9 mouse cellular contexts compared by ENCODE assay signal in genomic region chr2:113535685-113536084, GRCm38 (mm10).
DNase-seq lines count a peak whose midpoint lies in the region; ATAC-seq and TF ChIP-seq lines count a peak whose summit lies in the region.
"Had no signal": no experiment of that assay in that cellular context is flagged by ENCODE, and none has a peak within 500 bp of the region (broad histone marks: within the 10 kb centered on the region; RNA-seq: fewer than 3 reads in every experiment).

No protein-coding gene starts in this region.

- no peaks in the 10 kb centered on the region for H3K36me3 ChIP-seq in liver, embryonic 14.5 days (replicated peaks; ENCODE audit: control insufficient read depth, insufficient read depth, low read depth)
- H3K36me3 ChIP-seq in forebrain, embryonic 12.5 days (replicated peaks), result no peaks in the 10 kb centered on the region
- H3K36me3 ChIP-seq in stomach, embryonic 14.5 days (ENCODE audit: control insufficient read depth, insufficient read depth, low read length), result no peaks in the 10 kb centered on the region
- H3K36me3 ChIP-seq: liver, embryonic 15.5 days had no signal

- intact Hi-C loops in left cerebral cortex, postnatal 14 days (cut with DNase I), result loop anchor here (5.0 kb wide), 3 partner anchors 112 to 287 kb away; no protein-coding TSS in a partner anchor

- H3K27ac ChIP-seq in liver, embryonic 14.5 days, result no peak overlapping the region
- no peak overlapping the region for H3K27ac ChIP-seq in forebrain, embryonic 12.5 days
- H3K27ac ChIP-seq in stomach, embryonic 14.5 days (ENCODE audit: low read length), result no peak overlapping the region
- H3K27ac ChIP-seq: liver, embryonic 15.5 days had no signal

- no peak overlapping the region for H3K4me3 ChIP-seq in liver, embryonic 14.5 days (ENCODE audit: insufficient read depth in 1 of 2, low read depth in 2 of 2, low read length in 2 of 2)
- no peak overlapping the region for H3K4me3 ChIP-seq in forebrain, embryonic 12.5 days (replicated peaks)
- H3K4me3 ChIP-seq in stomach, embryonic 14.5 days (ENCODE audit: low read depth, low read length), result no peak overlapping the region
- H3K4me3 ChIP-seq: erythroblast, embryonic 14.5 days; liver, embryonic 15.5 days had no signal

- H3K9me3 ChIP-seq in liver, embryonic 14.5 days (ENCODE audit: control insufficient read depth, low read length), result no peaks in the 10 kb centered on the region
- H3K9me3 ChIP-seq in forebrain, embryonic 12.5 days, result no peaks in the 10 kb centered on the region
- H3K9me3 ChIP-seq in stomach, embryonic 14.5 days (ENCODE audit: control insufficient read depth, low read depth, low read length), result no peaks in the 10 kb centered on the region
- H3K9me3 ChIP-seq: liver, embryonic 15.5 days had no signal

- no peak for DNase-seq in liver, embryonic 14.5 days (ENCODE audit: low read depth in 3 of 3, low spot score in 3 of 3)
- DNase-seq in liver, result no peak
- DNase-seq in left cerebral cortex, postnatal 14 days (ENCODE audit: low spot score in 2 of 2), result peak; percentile 38 to 50
- DNase-seq in thymus, postnatal 0 days (ENCODE audit: low spot score), result no peak

- H3K4me2 ChIP-seq in liver, embryonic 14.5 days (ENCODE audit: low read depth), result no peak overlapping the region
- H3K4me2 ChIP-seq in forebrain, embryonic 12.5 days, result no peak overlapping the region
- no peak overlapping the region for H3K4me2 ChIP-seq in stomach, embryonic 14.5 days (replicated peaks; ENCODE audit: low read depth, low read length)
- H3K4me2 ChIP-seq: liver, embryonic 15.5 days had no signal

- TF ChIP-seq EP300 in liver, embryonic 14.5 days (IDR thresholded peaks at IDR 0.05; ENCODE audit: low read depth), result no peak

- no peaks in the 10 kb centered on the region for H3K27me3 ChIP-seq in liver, embryonic 14.5 days (ENCODE audit: control insufficient read depth, insufficient read depth, low read length)
- H3K27me3 ChIP-seq in forebrain, embryonic 12.5 days, result no peaks in the 10 kb centered on the region
- H3K27me3 ChIP-seq in stomach, embryonic 14.5 days (ENCODE audit: control insufficient read depth, insufficient read depth, low read length), result no peaks in the 10 kb centered on the region
- H3K27me3 ChIP-seq: liver, embryonic 15.5 days had no signal

- no peak overlapping the region for H3K9ac ChIP-seq in liver, embryonic 14.5 days (replicated peaks)
- H3K9ac ChIP-seq in forebrain, embryonic 12.5 days, result no peak overlapping the region
- H3K9ac ChIP-seq in stomach, embryonic 14.5 days (replicated peaks; ENCODE audit: low read depth, low read length), result no peak overlapping the region
- H3K9ac ChIP-seq: liver, embryonic 15.5 days had no signal

- 48% methylated on average over 5 of the region's 5 CpGs for WGBS in liver, embryonic 14.5 days (ENCODE audit: insufficient replicate concordance)
- WGBS in forebrain, embryonic 12.5 days, result 42% methylated on average over 5 of the region's 5 CpGs
- WGBS in stomach, embryonic 14.5 days, result 26% methylated on average over 5 of the region's 5 CpGs

- no peak for ATAC-seq in liver, embryonic 14.5 days (ENCODE audit: insufficient read depth)
- peak; percentile 85; the same call in 1 of the 2 replicates for ATAC-seq in cerebellum, adult (ENCODE audit: insufficient number of reproducible peaks, low FRiP score, low TSS enrichment)
- peak; percentile 34; the same call in 1 of the 2 replicates for ATAC-seq in forebrain, embryonic 12.5 days (ENCODE audit: low FRiP score)
- ATAC-seq in stomach, embryonic 14.5 days (ENCODE audit: insufficient number of reproducible peaks, insufficient read depth, low FRiP score, low read depth), result peak; percentile 49; the same call in 1 of the 2 replicates

- no peaks in the 10 kb centered on the region for H3K4me1 ChIP-seq in liver, embryonic 14.5 days (replicated peaks; ENCODE audit: control insufficient read depth in 2 of 2, insufficient read depth in 2 of 2, low read length in 1 of 2)
- peaks cover 21% of the 10 kb centered on the region for H3K4me1 ChIP-seq in forebrain, embryonic 12.5 days
- 0 out of 2 replicates have a peak, but pooled peaks cover 5% of the 10 kb centered on the region for H3K4me1 ChIP-seq in stomach, embryonic 14.5 days (ENCODE audit: control insufficient read depth, insufficient read depth, low read length)
- H3K4me1 ChIP-seq: liver, embryonic 15.5 days had no signal

- TF ChIP-seq CTCF in liver, embryonic 14.5 days (IDR thresholded peaks at IDR 0.05; ENCODE audit: low read depth), result peak; percentile 40

Comparison
In these comparisons a context has a peak if more than half of its experiments do, and no peak if none do; other contexts are left out.
1. DNase-seq: peak in left cerebral cortex, postnatal 14 days (2 of 2); none in liver, embryonic 14.5 days (0 of 3), liver (single experiment) and thymus, postnatal 0 days (single experiment).